Mouse (Mus musculus) macrophage (primary cell): ENCODE data around the gene 1700122O11Rik. TPM values are rescaled to one million over a fixed set of nuclear protein-coding genes. Genes with fewer than 3 reads are reported as not detected.
A peak's percentile ranks its signal among the peaks of the same experiment; 100 is the strongest.

Experiments used
- H3K27ac ChIP-seq: fragments of 350-480 bp; formaldehyde crosslinking; 2 replicates; pipeline ENCODE4 v1.9.0; 2021
- H3K36me3 ChIP-seq: fragments of 350-480 bp; formaldehyde crosslinking; 2 replicates; pipeline ENCODE4 v1.9.0; 2021; ENCODE audit errors: inconsistent target
- H3K4me3 ChIP-seq: fragments of 350-480 bp; formaldehyde crosslinking; 2 replicates; pipeline ENCODE4 v1.9.0; 2021; ENCODE audit errors: inconsistent target
- H3K79me2 ChIP-seq: fragments of 350-480 bp; formaldehyde crosslinking; 2 replicates; pipeline ENCODE4 v1.9.0; 2021; ENCODE audit errors: inconsistent target
- WGBS: methylation state at CpG from one replicate; pipeline ENCODE4 v1.1.7; 2026; ENCODE audit warnings: inconsistent platforms; ENCODE audit not compliant: missing documents; 5-methylcytosine and 5-hydroxymethylcytosine counted together
- polyA plus RNA-seq: library from polyadenylated mRNA; stranded (reverse); fragments of 250-400 nt; gene quantifications from 3 replicates; pipeline ENCODE4 v1.2.4, GENCODE M21; 2018; ENCODE audit warnings: inconsistent platforms

The 1700122O11Rik gene
- polyA plus RNA-seq, 1 experiment from 2014 or later: not detected

DNA sequence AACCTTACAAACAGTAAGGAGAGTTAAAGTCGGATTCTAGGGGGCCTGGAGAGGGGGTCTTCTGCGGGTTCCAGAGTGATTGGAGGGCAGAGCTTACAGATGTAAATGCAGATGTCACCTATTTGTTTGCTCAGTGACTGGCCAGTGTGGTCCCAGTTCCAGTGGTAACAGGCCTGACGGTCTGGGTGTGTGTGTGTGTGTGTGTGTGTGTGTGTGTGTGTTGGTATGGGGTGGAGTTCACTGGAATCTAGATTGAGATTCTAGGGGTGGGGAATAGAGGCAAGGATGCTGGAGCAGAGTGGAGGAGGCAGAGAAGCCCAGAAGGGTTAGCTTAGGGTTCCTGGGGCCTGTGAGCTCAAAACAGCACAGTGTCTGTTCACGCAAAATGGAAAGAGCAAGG lies 32.3 kb downstream of the 1700122O11Rik start:
- H3K4me3 ChIP-seq: no peak overlapping the region

DNA sequence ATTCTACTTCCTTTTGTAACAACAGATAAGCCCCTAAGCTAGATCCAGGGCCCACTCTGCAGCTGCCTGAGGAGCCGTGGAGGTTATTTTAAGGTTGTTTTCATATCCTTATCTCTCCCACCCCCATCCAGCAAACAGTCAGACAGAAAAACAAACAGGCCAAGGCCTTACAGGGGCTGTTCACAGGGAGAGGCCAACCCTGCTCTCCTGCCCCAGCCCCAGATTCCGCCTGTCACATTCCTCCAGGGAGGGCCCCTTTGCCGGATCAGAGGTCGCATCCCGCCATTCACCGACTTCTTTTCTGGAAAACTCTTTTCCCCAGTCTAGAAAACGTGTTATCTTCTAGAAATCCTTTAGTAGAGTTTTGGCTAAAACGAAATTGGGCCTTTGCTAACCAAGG lies 33.0 kb downstream of the 1700122O11Rik start:
- WGBS: 87% methylated on average over 8 of the region's 8 CpGs
- Histone ChIP-seq H3K79me2 (no peaks in the 10 kb centered on the region), H3K4me3 (no peak overlapping the region), H3K36me3 (no peaks in the 10 kb centered on the region), H3K27ac (no peak overlapping the region)

More for the DNA sequence above, 32.3 kb downstream of the 1700122O11Rik start:
- no peaks in the 10 kb centered on the region for H3K36me3 ChIP-seq
- H3K27ac ChIP-seq: no peak overlapping the region
- 92% methylated on average over 4 of the region's 4 CpGs for WGBS
- no peaks in the 10 kb centered on the region for H3K79me2 ChIP-seq

DNA sequence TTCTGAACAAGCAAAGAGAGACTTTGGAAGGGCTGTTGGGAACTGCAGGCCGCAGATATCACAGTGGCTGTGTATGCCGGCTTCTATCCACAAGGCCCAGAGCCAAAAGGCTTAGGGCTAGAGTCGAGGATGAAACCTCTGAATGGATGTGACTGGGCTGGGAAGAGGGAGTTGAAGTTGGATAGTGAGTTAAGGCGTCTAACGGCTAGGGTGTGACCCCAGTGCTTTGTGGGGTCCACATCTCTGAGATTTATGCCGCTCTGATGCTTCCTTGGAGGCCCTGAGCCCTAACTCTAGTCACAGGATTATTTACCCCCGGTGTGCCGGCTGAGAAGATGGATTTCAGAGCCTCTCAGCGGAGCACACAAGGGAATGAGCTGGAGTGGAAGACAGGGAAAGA lies 33.5 kb downstream of the 1700122O11Rik start:
- 92% methylated on average over 9 of the region's 9 CpGs for WGBS

DNA sequence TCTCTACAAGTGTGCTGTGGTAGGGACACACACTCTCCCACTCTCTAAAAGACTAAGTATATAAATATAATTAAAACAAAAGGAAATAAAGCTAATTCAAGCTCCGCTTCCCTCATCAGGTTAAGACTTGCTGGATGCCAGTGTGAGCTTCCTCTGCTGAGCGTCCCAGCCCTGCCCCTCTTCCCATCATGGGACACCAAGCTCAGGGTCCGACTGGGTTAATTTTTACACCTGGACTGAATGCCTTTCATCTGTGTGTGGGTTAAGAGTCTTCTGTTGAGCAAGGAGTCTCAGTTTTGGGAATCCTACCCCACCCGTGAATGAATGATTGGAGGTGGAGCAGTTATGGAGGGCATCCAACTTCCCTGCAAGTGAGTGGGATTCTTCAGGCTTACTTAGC lies 35.6 kb downstream of the 1700122O11Rik start:
- no peaks in the 10 kb centered on the region for H3K79me2 ChIP-seq
- no peak overlapping the region for H3K4me3 ChIP-seq
- H3K27ac ChIP-seq: no peak overlapping the region
- no peaks in the 10 kb centered on the region for H3K36me3 ChIP-seq
- 90% methylated on average over 4 of the region's 4 CpGs for WGBS

More for the DNA sequence above, 33.5 kb downstream of the 1700122O11Rik start:
- H3K27ac ChIP-seq: no peak overlapping the region
- no peak overlapping the region for H3K4me3 ChIP-seq
- H3K36me3 ChIP-seq: no peaks in the 10 kb centered on the region
- H3K79me2 ChIP-seq: no peaks in the 10 kb centered on the region

DNA sequence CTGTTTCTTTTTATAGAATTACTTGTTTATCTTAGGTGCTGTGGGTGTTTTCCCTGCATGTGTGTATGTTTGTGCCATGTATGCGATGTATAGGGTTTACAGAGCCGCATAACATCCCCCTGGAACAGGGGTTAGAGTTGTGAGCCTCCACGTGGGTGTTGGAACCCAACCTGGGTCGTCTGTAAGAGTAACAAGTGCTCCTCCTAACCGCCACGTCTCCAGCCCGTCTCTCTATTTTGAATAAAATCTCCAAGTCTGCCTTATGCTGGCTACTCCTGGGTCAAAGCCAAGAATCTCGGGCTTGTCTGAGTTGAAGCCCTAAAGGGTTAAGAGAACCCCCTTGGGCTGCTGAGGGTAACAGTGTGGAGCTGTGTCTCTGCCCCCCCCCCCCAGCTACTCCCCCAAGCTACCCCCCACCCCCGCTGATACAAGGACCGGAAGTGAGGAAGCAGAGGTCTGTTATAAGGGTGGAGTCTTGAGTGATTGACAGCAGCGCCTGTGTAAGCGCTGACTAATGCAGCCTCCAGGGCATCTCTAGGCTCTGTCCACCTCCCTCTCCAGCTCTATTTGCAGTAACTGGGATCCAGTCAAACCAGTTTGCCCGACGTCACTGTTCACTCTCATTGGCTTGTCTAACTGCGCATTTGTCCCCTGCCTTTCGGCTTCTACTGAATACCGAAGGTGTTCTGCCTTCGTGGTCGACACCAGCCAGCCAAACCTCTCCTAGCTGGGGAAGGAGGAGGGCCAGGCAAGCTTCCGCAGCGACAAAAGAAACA lies 36.3 kb downstream of the 1700122O11Rik start:
- Histone ChIP-seq H3K27ac (no peak overlapping the region), H3K36me3 (no peaks in the 10 kb centered on the region), H3K4me3 (peak overlapping the region; percentile 10; the same call in 1 of the 2 replicates), H3K79me2 (no peaks in the 10 kb centered on the region)
- 6% methylated on average over 21 of the region's 21 CpGs for WGBS

DNA sequence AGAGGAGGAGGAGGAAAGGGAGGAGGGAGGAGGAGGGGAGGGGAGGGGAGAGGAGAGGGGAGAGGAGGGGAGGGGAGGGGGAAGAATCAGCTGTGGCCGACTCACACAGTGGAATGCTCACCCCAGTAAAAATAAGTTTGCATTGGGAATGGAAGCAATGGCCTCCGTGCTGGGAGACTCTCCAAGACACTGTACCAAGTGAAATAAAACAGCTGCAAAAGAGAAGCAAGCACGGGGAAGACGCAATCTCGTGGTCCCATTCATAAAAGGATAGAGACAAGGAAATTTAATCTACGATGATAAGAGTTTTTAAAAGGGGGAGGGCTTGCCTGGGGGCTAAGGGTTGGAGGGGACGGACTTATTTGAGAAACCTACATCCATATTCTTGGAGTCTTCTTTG lies 36.9 kb downstream of the 1700122O11Rik start:
- no peak overlapping the region for H3K27ac ChIP-seq
- no peaks in the 10 kb centered on the region for H3K79me2 ChIP-seq
- 13% methylated on average over 7 of the region's 7 CpGs for WGBS
- H3K36me3 ChIP-seq: no peaks in the 10 kb centered on the region
- no peak overlapping the region for H3K4me3 ChIP-seq

DNA sequence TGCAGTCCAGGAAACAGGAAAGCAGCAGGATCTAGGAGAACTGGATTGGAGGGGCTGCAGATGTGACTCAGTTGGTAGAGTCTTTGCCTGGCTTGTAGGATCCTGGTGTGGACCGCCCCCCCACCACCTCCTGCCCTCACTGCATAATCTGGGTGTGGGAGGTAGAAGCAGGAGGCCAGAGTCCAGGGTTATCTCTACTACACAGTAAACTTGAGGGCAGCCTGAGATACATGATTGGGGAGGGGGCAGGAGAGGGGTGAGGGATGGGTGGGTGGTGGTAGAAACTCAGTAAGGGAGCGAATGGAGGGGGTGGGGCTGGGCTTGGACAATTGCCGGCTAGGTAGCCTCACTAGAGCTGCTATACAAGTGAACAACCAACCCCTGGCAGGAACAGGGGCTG lies 38.3 kb downstream of the 1700122O11Rik start:
- Histone ChIP-seq H3K27ac (no peak overlapping the region), H3K4me3 (no peak overlapping the region), H3K79me2 (no peaks in the 10 kb centered on the region), H3K36me3 (no peaks in the 10 kb centered on the region)
- 93% methylated on average over 3 of the region's 3 CpGs for WGBS

DNA sequence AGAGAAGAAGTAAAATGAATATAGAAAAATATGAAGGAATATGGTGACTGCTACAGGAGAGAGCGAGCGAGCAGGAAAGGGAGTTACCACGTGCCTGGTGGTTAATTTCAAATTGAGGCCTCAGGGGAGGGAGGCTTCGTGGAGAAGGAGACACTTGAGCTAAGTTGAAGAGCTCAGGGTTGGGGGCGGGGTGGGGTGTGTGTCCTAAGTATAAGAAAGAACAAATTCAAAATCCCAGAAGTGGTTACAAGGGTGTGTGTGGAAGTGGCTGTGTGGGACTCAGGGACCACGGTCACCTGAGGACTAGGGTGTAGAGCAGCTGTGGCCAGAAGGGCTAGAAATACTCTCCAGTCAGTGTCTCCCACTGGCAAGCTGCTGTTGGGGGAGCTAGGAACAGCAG lies 38.7 kb downstream of the 1700122O11Rik start:
- H3K79me2 ChIP-seq: no peaks in the 10 kb centered on the region
- no peaks in the 10 kb centered on the region for H3K36me3 ChIP-seq
- WGBS: 61% methylated on average over 6 of the region's 6 CpGs
- H3K27ac ChIP-seq: no peak overlapping the region
- H3K4me3 ChIP-seq: no peak overlapping the region

DNA sequence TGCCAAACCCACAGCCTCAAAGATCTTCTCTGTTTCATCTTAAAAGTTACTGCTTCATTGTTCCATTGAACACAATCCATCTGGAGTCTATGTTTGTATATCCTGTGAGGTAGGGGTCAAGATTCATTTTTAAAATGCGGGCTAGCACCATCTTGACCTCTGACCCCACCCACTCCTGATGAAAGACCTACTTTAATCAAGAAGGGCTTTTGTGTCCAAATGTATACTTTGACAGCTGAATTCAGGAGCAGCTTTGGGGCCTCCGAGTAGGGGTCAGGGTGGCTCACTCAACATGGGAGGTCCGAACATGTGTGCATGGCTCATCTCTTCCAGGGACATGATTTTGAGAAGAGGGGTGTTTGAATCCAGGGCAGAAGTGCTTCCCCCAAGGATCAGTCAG lies 40.3 kb downstream of the 1700122O11Rik start:
- Histone ChIP-seq H3K36me3 (no peaks in the 10 kb centered on the region), H3K79me2 (no peaks in the 10 kb centered on the region), H3K4me3 (no peak overlapping the region), H3K27ac (no peak overlapping the region)
- 97% methylated on average over 3 of the region's 3 CpGs for WGBS

DNA sequence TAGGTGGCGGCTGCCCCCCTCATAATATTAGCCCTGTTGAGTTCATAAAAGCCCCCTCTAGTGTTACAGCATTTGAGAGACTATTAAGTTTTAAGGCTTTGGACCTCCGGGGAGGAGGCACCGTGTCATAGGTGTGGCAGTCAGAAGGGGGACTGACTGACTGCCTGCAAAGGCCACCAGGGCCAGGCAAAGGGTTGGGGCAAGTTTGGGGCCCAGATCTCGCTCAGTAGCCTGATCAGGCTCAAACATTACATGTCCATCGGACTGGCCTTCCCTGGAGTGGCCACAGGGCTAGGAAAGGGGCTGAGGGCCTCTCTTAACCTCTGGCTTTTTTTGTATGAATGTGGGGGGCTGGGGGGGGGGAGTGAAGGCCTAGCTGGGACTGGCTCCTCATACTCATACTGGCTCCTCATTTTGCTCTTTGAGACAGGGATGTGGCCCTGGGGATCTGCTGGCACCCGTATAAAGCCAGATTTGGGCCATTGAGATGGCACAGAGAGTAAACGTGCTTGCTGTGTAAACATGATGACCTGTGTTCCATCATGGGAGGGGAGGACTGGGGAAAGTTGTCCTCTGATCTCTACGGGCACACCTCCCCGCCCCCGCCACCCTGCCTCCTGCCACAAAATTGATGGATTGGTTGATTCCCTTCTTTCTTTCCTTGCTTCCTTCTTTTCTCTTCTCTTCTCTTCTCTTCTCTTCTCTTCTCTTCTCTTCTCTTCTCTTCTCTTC lies 47.5 kb downstream of the 1700122O11Rik start:
- no peaks in the 10 kb centered on the region for H3K36me3 ChIP-seq
- no peak overlapping the region for H3K4me3 ChIP-seq
- WGBS: 80% methylated on average over 9 of the region's 10 CpGs
- no peak overlapping the region for H3K27ac ChIP-seq
- H3K79me2 ChIP-seq: no peaks in the 10 kb centered on the region

DNA sequence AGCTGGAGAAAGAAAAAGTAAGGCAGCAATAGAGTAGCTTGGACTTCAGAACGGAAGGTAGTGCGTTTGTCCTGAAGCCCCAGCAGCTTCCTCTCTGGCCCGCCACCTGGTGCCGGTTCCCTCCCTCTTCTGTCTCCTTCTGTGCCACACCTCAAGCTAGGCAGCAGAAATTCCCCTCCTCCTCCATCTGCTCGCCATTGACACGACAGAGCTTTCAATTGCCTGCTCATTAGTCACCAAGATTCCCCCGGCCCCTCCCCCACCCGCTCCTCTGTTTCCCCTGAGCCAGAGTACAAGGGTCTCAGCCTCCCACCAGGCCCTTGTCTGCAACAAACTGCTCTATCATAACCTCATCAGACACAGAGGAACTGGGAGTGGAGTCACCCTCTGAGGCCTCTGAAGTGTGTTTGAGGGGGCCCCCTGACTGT lies 48.1 kb downstream of the 1700122O11Rik start:
- no peaks in the 10 kb centered on the region for H3K36me3 ChIP-seq
- WGBS: 13% methylated on average over 8 of the region's 8 CpGs
- no peaks in the 10 kb centered on the region for H3K79me2 ChIP-seq
- H3K27ac ChIP-seq: no peak overlapping the region
- no peak overlapping the region for H3K4me3 ChIP-seq

DNA sequence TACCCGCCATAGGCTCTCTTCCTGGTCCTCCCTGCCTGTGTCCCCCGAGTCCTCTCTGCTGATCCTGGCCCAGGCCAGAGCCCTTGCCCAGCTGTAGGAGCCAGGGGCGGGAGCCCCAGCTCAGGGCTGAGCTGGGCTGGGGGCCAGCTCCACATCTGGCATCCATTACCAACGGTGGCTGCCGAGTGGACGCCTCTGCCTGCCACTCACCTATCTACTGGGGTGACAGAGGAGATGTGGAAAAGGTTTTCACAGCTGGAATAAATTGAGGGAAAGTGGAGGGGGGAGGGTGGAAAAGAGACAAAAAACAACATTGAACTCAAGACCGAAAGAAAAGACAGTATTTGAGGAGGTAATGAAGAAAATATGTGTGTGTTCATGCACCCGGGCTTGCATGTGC lies 49.3 kb downstream of the 1700122O11Rik start:
- 83% methylated on average over 8 of the region's 8 CpGs for WGBS
- Histone ChIP-seq H3K27ac (no peak overlapping the region), H3K36me3 (no peaks in the 10 kb centered on the region), H3K4me3 (no peak overlapping the region), H3K79me2 (no peaks in the 10 kb centered on the region)

DNA sequence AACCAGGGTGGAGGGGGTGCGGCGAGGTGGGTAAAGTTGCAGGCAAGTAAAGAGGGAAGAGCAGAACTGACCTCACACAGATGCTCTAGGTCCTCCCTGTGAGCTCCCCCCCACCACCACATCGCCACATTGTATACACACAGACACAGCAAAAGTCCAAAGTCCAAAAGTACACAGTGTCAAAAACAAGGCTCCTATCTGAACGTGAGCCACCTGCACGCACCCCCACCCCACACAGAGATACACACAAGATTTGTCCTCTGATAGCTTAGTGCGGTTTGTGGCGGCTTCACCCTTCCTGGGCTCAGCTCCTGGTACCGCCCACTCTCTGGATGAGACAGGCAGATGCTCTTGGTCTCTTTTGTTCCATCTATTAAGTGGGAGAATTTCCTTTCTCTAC lies 50.0 kb downstream of the 1700122O11Rik start:
- H3K4me3 ChIP-seq: no peak overlapping the region
- WGBS: 82% methylated on average over 8 of the region's 8 CpGs
- H3K36me3 ChIP-seq: no peaks in the 10 kb centered on the region
- H3K27ac ChIP-seq: no peak overlapping the region
- no peaks in the 10 kb centered on the region for H3K79me2 ChIP-seq
